In the genomic region with DNA sequence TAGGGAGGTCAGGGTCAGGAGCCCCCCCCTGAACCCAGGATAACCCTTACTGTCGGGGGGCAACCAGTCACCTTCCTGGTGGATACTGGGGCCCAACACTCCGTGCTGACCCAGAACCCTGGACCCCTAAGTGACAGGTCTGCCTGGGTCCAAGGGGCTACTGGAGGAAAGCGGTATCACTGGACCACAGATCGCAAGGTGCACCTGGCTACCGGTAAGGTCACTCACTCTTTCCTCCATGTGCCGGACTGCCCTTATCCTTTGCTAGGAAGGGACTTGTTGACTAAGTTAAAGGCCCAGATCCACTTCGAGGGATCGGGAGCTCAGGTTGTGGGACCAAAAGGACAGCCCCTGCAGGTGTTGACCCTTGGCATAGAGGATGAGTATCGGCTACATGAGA, we compare ENCODE assay signal across 30 mouse cellular contexts. TPM values are rescaled to one million over a fixed set of nuclear protein-coding genes. Genes with fewer than 3 reads are reported as not detected.
"Had no signal": no experiment of that assay in that cellular context is flagged by ENCODE, and none has a peak within 500 bp of the region (broad histone marks: within the 10 kb centered on the region; RNA-seq: fewer than 3 reads in every experiment).

No protein-coding gene starts in this region.

RNA-seq across cellular contexts. Expression of gene Fcrla, which starts 16.8 kb away (rescaled TPM):
- total RNA-seq: common myeloid progenitor, adult 5-6 weeks; forebrain, postnatal 0 days; gastrocnemius, adult 18-20 months; gastrocnemius, adult 2 months; gastrocnemius, adult 8-10 months; gastrocnemius, postnatal 25 days; granulocyte monocyte progenitor cell, adult 5-6 weeks had no signal
- polyA plus RNA-seq: embryonic facial prominence, embryonic 10.5 days; embryonic facial prominence, embryonic 11.5 days; embryonic facial prominence, embryonic 12.5 days; embryonic facial prominence, embryonic 13.5 days; embryonic facial prominence, embryonic 14.5 days; embryonic facial prominence, embryonic 15.5 days; erythroblast, embryonic 14.5 days; forebrain, embryonic 10.5 days; forebrain, embryonic 11.5 days; forebrain, embryonic 12.5 days; forebrain, embryonic 13.5 days; forebrain, embryonic 14.5 days; forebrain, embryonic 15.5 days; forebrain, embryonic 16.5 days; frontal cortex, adult 2 months had no signal

RNA-seq across cellular contexts. Expression of gene Fcrlb, which starts 31.4 kb away (rescaled TPM):
- total RNA-seq: common myeloid progenitor, adult 5-6 weeks; forebrain, postnatal 0 days; gastrocnemius, adult 18-20 months; gastrocnemius, adult 2 months; gastrocnemius, adult 8-10 months; gastrocnemius, postnatal 10 days; gastrocnemius, postnatal 14 days; gastrocnemius, postnatal 25 days; gastrocnemius, postnatal 36 days; gastrocnemius, postnatal 4 days; granulocyte monocyte progenitor cell, adult 5-6 weeks; heart, adult 18-20 months; heart, adult 2 months; heart, adult 8-10 months had no signal
- polyA plus RNA-seq: embryonic facial prominence, embryonic 10.5 days; embryonic facial prominence, embryonic 11.5 days; embryonic facial prominence, embryonic 12.5 days; embryonic facial prominence, embryonic 13.5 days; embryonic facial prominence, embryonic 14.5 days; erythroblast, embryonic 14.5 days; forebrain, embryonic 10.5 days; forebrain, embryonic 11.5 days; forebrain, embryonic 12.5 days; forebrain, embryonic 13.5 days; forebrain, embryonic 14.5 days; heart, adult 2 months; heart, embryonic 10.5 days had no signal

RNA-seq across cellular contexts. Expression of gene Fcgr2b, which starts 32.2 kb away (rescaled TPM):
- polyA plus RNA-seq: embryonic facial prominence, embryonic 10.5 days; erythroblast, embryonic 14.5 days; forebrain, embryonic 10.5 days; heart, embryonic 10.5 days had no signal

RNA-seq across cellular contexts. Expression of gene Gm26620, which starts 59.3 kb away (rescaled TPM):
- total RNA-seq: common myeloid progenitor, adult 5-6 weeks; granulocyte monocyte progenitor cell, adult 5-6 weeks had no signal
- polyA plus RNA-seq: embryonic facial prominence, embryonic 11.5 days; embryonic facial prominence, embryonic 12.5 days; forebrain, embryonic 12.5 days had no signal
